Mouse (Mus musculus) liver, adult (tissue): ENCODE data around the gene Hoxd4.

Source experiments
- GATA4 ChIP-seq: IDR thresholded peaks from 2 replicates; pipeline ENCODE4 v1.6.1; 2014; ENCODE audit warnings: mild to moderate bottlenecking, low read length; ENCODE audit not compliant: insufficient replicate concordance

The Hoxd4 gene

GRCm38 (mm10) chr2:74711721-74712621 is at the start of gene Hoxd4, which contains the start of gene Hoxd3:
TSS of gene Hoxd4 (plus strand) at chr2:74711929.
TSS of gene Hoxd3 (plus strand) at chr2:74711927.
- no peak for TF ChIP-seq GATA4

- no peak for TF ChIP-seq GATA4
Measured at GRCm38 (mm10) chr2:74663291-74663925, 48.3 kb upstream of the Hoxd4 start.

GRCm38 (mm10) chr2:74666411-74666810 is 45.3 kb upstream of the Hoxd4 start:
- TF ChIP-seq GATA4: no peak

- TF ChIP-seq GATA4: no peak
Measured at GRCm38 (mm10) chr2:74667191-74667841, 44.4 kb upstream of the Hoxd4 start.

GRCm38 (mm10) chr2:74667842-74668357 is 43.8 kb upstream of the Hoxd4 start, which contains the start of gene Hoxd13:
TSS of gene Hoxd13 (plus strand) at chr2:74668310.
- TF ChIP-seq GATA4: no peak

- no peak for TF ChIP-seq GATA4
Measured at GRCm38 (mm10) chr2:74668370-74669229, 43.1 kb upstream of the Hoxd4 start.

- no peak for TF ChIP-seq GATA4
Measured at GRCm38 (mm10) chr2:74669230-74669578, 42.5 kb upstream of the Hoxd4 start.

GRCm38 (mm10) chr2:74669650-74670235 is 42.0 kb upstream of the Hoxd4 start:
- TF ChIP-seq GATA4: no peak

GRCm38 (mm10) chr2:74670632-74671188 is 41.0 kb upstream of the Hoxd4 start:
- TF ChIP-seq GATA4: no peak

GRCm38 (mm10) chr2:74671847-74672246 is 39.9 kb upstream of the Hoxd4 start:
- no peak for TF ChIP-seq GATA4

- no peak for TF ChIP-seq GATA4
Measured at GRCm38 (mm10) chr2:74672481-74673362, 39.0 kb upstream of the Hoxd4 start.

GRCm38 (mm10) chr2:74673835-74674425 is 37.8 kb upstream of the Hoxd4 start:
- TF ChIP-seq GATA4: no peak
